Mouse (Mus musculus): Measurements from ENCODE around the gene Tnfrsf19.

GRCm38 (mm10) chr14:61044316-61044715 lies 2.0 kb downstream of the Tnfrsf19 start:
- TF ChIP-seq CTCF (IDR thresholded peaks at IDR 0.05; ENCODE audit: borderline replicate concordance, insufficient read depth, low read depth, low read length) (no peak), POLR2A (IDR thresholded peaks at IDR 0.05; ENCODE audit: borderline replicate concordance, insufficient read depth, low read length) (no peak)
